Mouse (Mus musculus) ovary, postnatal 10 days (tissue): ENCODE measurements around the gene Unc5b.
A peak's percentile ranks its signal among the peaks of the same experiment; 100 is the strongest.
"Not testable (repeated sequence)": the region's sequence is repeated elsewhere in the genome, so short reads cannot be mapped to it uniquely, and the experiment has no call there.

Experiments used
- DNase-seq: peaks from one replicate; pipeline ENCODE4 v3.0.0; 2022; ENCODE audit warnings: low spot score

Unc5b gene

DNA sequence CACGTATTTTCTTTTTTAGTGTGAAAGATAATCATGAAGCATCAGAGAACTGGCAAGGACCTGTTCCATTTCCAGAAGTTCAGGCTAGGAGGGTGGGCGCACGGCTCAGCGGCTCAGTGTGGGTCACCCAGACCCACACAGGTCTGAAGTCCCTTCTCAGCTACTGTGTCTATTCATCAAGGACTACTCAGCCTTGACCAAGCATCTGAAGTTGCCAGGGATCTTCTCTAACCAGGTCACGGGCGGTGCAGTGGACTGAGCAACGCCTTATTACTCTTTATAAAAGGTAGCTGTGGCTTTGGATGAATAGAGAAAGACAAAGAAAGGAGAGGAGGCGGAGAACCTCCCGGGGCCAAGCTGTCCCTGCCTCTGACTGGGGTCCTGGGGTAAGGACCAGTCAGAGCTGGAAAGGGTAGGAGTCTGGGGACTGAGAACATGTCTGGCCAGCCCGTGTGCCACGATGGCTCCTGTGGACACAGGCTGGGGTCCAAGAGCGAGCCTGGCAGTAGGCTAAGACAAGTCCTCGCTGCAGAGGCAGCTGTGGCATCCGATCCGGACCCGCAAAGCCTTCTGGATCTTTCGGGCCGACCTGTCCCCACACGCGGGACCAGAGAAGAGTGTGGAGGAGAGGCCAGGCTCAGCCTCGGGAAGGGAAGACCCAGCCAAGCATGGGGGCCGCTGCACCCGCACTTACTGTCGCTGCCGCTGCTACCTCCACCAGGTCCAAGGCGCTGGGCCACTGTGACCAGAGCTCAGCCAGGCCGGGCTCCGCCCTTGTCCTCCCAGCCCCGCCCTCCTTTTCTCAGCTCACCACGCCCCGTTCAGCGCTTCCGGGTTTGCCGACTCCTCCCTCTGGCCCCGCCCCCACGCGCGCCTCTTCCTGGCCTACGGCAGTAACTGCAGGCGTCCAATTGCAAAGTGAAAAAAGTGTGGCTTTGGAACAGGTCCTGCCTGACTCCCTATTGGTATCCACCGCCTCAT lies 79.1 kb downstream of the Unc5b start, which contains the start of gene Slc29a3:
Slc29a3 (minus strand) TSS at position 755 of the 981 bp plus-strand sequence.
- DNase-seq: peak; percentile 91

DNA sequence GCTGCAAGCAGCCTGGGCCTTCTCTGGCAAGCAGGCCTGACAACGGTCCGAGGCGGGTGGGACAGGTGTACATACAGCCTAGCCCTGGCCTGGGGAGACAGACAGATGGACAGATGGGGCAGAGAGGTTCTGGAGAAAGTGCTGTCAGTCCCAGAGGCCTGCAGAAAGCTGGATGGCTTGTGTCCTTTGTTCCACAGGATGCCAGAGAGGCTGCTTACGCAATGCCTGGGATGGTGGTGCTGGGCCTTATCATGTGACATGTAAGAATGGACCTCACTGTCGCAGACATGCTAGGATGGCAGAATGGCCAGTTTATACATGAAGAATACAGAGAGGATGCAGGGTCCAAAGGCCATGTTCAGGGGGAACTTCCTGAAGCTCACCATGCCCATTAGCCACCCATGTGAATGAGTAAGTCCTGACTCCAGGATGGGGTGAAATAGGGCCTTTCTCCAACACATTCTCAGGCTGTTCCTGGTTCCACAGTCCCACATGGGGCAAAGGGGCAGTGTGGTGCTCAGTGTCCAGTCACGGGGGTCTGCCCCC lies 83.6 kb downstream of the Unc5b start:
- no peak for DNase-seq

DNA sequence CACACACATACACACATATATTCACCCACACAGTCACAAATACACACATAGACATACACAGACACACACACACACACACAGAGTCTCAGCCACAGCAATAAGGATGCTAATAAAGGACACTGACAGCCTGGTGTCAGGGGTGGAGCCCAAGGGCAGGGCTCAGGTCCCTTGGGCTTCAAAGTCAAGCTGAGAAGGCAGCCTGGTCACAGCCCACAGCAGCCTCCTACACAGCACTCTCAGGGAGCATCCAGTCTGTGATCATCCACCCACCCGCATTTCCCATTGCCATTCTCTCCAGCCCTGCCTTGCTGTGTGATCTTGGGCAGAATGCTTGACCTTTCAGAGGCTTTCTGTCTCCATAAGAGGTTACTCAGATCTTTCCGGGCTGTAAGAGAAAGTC lies 84.9 kb downstream of the Unc5b start:
- no peak for DNase-seq

DNA sequence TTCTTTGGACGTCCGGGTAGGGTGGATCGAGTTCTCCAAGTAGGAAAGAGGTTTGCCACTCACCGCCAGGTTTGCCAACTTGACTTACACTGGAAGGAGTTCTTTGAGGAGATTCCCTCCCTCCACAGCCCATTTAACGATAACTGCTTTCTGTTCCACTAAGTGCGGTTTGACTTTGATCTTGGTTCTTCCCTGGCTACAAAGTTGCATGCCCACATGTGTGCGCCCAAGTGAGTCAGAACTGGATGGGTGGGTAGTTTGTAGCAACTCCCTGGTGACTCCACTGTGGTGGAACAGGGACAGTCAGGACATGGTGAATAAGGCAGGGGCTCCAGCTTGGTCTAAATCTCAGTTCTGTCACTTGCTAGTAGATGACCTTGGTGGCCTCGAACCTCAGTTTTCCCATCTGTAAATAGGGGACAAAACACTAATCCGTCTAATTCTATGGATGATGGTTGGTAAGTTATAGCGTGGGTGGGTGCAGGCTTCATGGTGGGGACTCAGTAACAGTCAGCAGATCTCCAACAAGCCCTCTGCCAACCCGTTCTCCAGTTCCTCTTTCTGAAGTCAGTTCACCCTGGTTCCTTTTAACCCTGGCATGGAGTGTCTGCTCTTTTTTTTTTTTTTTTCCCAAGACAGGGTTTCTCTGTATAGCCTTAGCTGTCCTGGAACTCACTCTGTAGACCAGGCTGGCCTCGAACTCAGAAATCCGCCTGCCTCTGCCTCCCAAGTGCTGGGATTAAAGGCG lies 86.7 kb downstream of the Unc5b start:
- no peak for DNase-seq

DNA sequence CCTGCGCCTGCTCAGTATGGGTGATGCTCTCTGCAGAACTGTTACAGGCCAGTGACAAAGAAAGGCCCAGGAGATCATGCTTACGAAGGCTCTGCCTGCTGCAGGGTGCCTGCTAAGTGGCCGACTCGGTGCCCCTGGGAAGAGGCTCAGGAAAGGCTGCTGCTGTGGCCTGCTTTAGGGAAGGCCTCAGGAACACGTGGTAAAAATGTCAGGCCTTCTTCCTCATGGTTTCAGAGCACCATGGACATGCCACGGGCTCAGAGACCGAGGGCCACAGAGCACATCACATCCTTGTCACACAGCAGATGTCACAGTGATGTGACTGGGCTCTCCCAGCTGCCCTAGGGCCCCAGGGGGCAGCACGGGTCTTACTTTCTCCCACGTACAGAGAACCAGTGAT lies 87.7 kb downstream of the Unc5b start:
- DNase-seq: no peak

DNA sequence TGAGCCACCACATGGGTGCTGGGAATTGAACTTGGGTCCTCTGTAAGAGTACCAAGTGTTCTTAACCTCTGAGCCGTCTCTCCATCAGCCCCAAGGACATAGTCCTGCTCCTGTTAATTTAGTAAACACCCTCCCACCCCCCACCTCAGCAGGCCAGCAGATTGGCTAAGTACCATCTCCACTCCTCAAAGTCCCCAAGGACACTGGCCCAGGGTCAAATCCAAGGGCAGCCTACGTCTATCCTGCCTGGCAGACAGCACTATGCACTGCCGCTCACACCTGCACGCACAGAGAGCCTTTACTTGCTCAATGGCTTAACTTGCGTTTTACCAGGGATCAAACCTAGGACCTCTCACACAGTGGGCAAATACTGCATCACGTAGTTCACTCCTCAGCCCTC lies 88.4 kb downstream of the Unc5b start:
- no peak for DNase-seq

DNA sequence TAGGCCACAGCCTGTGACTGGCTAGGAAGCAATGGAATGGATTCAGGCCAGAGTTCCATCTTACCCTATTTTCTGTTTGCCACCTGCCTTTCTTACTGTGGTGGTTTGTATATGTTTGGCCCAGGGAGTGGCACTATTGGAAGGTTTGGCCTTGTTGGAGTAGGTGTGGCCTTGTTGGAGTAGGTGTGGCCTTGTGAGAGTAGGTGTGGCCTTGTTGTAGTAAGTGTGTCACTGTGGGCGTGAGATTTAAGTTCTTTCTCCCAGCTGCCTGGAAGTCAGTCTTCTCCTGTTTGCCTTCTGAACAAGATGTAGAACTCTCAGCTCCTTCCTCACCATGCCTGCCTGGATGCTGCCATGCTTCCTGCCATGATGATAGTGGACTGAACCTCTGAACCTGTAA lies 89.1 kb downstream of the Unc5b start:
- not testable (repeated sequence) for DNase-seq

DNA sequence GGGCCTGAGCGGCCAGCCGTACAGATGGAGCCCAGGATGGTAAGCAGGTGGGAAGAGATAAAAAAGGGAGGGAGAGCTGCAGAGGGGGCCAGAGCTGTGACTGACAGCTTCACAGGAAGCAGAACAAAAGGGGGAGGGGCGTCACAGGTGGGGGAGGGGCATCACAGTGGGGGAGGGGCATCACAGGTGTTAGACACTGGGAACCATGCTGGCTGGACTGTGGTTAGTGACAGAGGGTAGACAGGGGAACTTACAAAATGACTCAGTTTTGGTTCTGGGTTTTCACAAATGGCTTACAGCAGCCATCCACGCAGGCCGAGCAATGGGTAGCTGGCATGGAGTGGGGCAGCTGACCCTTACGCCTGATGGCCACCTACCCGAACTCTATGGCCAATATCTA lies 89.9 kb downstream of the Unc5b start:
- DNase-seq: no peak

DNA sequence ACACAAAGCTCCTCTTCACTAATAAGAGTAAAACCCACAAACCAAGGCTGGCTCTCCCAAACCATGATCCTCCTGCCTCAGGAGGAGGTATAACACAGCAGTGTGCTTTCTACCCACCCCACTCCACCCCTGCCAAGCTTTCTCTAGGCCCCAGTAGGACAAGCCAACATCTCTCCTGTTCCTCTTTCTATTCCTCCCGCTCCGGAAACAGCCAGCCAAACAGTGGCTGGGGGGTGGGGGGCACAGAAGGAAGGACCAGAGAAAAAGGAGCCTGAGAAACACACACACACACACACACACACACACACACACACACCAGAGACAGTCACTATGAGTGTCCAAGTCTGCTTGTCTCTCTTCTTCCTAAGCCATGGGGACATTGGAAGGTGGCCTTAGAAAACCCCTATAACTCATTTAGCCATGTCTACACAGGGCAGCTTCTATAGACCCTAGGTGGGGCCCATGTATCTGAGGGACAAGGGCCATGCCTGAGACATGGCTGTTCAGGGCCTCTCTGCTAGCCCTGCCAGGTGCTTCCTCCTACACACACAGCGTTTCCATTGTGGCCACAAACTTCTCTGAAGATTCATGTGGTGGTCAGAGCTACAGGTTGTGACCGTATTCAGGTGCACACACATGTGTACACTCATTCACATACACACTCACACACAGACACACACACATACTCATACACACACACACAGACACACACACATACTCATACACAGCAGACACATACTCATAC lies 91.6 kb downstream of the Unc5b start:
- DNase-seq: no peak

DNA sequence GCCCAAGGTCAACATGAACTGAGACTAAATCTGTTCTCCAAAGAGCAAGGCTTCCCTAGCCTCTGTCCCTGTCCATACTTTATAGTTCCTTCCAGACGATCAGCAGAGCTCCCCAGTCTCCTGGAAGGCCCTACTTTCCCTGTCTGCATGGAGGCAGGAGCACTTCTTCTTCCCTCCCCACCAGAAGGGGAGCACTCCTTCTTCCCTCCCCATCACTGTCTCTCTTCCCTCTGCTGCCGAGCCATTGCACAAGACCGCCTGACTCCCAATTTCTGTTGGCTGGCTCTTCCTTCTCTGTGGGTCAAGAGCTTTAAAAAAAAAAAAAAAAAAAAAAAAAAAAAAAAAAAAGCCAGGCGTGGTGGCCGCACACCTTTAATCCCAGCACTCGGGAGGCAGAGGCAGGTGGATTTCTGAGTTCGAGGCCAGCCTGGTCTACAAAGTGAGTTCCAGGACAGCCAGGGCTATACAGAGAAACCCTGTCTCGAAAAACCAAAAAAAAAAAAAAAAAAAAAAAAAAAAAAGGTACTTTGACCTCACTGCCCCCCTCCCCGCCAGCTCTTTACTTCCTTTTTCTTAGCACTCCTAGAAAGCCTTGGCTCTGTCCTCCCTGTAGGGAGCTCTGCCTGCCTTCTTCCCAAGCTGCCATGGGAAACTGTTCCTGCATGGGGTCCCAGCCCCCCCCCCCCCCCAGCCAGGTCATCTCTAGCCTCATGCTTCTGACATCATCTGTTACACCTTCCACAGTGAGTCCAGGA lies 93.3 kb downstream of the Unc5b start:
- DNase-seq: no peak

DNA sequence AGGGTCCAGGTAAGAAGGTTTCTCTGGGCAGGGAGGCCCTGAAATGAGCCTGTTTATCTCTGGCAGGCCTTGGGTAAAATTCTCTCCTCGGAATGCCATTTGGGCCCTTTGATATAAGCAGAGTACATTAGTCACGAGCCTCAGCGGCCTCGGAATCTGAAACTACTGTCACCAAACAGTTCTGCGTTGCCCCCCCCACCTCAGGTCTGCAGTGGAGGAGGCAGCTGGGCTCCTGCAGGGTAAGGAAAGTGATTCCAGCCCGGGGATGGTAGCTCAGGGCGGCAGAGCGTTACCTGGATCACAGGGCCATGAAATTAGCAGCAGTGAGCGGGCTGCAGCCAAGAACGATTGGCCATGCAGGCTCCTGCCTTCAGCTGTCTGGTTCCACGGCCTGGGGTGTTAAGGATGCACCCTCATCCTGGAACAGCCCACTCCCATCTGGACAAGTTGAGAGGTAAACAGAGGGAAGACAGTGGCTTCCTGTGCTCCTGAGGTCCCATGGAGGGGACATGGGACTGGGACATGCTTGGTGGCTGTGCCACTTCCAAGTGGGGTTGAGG lies 94.1 kb downstream of the Unc5b start:
- DNase-seq: no peak

DNA sequence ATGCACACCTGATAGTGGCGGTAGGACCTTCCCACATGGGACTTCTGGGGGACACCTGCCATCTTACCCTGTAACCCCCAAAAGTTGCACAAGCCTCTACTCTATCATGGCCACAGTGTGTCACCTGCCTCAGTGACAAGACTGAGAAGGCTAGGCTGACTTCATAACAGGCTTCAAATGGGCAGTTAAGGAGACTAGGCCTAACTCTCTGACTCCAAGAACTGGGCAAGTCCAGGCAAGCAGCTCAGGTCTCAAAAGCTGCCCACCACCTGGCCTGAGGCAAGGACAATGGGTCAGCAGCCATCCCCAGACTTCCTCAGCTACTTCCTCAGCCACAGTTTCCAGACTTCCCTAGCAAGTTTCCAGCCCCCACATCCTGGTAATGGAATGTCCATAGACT lies 95.6 kb downstream of the Unc5b start:
- DNase-seq: no peak

DNA sequence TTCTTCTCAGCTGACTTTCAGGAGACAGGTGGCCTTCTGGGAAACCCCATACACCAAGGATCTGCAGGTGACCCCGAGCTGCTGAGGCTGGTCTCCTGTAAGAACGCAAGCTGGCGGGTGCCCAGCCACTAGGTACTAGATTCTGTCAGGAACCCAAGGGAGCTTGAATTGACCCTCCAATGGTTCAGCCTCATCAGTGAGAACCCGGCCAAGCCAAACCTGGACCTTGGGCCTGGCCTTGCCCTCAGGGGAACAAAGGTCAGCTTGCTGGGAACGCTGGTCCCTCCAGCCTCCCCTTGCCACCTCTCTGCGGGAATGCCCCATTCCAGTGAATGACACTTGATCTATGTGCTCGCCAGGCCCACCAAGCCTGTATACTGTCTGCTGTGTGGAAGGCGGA lies 97.9 kb downstream of the Unc5b start:
- no peak for DNase-seq

DNA sequence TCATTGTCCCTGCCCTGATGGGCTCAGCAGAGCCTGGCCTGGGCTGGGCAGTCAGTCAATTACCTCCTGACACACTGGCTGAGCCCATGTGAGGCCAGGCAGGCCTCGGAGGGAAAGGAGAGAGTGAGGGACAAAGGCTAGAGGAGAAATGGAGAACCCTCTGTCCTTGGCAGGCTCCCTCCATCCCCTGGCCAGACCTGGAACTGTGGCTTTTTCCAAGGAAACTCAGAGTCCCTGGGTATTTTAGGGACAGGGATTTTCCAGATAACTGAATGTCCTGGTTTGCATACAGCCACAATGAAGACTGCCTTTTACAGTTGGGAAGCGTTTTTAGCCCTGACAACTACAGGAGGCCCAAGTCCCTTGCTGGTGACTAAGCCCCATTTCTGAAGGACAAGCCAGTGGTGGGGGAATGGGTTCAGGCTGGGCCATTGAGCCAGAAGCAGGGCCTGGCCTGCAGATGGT lies 99.0 kb downstream of the Unc5b start:
- DNase-seq: no peak

DNA sequence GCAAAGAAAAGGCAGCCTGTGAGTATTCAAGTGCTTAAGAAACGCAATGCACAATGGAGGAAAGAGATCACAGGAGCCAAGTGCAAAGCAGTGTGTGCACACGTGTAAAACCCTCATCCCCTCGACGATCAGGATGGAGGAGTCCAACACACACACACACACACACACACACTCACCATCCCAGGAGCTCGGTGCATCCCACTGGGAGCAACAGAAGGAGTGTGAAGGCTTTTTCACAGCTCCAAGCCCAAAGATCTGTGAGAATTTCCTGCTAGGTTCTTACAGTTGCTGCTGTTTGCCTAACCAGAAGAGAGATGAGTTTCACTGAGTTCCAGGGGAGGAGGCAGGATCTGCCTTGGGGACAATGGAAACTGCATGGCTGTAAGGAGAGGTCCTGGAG lies 99.6 kb downstream of the Unc5b start:
- no peak for DNase-seq

DNA sequence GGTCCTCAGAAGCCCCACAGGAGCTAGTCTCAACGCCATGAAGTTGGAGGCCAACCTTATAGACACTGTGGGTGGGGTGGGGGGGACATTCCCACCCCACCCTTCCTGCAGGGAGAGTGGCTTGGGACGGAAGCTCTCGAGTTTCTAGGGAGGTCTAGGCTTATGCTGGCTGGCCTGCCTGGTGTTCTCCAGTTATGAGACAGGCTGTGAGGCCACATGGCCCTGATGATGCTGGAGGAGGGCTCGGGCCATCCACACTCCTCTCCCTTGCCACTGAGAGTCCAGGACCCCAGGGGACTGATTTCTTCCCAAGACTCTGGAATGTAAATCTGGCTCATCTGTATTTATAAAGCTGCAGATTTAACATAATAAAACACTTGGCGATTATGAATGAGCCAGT lies 104.1 kb downstream of the Unc5b start:
- no peak for DNase-seq

DNA sequence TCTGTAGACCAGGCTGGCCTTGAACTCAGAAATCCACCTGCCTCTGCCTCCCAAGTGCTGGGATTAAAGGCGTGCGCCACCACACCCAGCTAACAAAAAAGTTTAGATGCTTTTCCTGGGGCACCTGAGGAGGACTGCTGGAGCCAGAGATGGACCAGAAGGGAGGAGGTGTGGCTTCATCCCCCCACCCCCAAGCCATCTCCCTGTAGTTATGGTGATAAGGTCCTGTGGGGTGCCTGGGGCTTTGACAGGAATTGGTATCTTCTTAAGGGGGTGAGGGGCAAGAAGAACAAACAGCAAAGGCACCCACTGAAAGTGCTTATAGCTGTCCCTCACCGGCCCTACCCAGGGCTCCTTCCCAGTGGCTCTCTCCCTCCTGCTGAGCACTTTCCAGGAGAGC lies 104.5 kb downstream of the Unc5b start:
- no peak for DNase-seq

DNA sequence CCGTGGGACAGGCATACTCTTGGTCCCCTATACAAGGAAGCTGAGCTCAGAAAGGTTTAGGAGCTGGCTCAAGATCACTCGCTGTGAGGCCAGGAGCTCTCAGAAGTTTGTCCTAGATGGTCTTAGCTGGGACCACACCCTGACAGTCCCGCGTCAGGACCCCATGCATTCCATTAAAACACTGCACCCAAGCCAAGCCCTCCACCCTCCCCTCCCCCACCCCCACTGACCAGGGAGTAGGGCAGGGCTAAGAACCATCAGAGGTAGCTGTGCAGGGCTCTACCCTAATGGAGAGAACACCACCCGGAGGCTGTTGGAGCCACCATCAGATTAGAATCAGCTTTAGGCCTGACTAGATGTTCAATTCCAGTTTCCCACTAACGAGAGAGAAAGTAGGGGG lies 106.9 kb downstream of the Unc5b start:
- DNase-seq: no peak

DNA sequence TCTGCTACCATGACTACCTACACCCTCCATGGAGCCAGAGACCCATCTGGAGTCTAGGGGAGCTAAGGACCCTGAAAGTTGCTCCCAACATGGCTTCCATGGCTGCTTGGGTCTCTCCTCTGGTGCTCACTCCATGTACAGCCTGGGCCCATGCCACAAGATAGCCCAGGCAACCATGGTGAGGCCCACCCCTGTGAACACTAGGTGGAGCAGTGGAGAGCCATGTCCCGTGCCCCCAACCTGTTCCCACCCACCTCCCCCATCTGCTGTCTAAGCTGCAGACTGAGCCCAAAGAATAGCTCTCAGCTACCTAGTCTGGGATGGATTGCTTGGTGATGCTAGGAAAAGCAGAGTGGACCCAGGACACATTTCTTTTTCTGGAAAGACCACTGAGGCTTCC lies 108.0 kb downstream of the Unc5b start:
- no peak for DNase-seq

DNA sequence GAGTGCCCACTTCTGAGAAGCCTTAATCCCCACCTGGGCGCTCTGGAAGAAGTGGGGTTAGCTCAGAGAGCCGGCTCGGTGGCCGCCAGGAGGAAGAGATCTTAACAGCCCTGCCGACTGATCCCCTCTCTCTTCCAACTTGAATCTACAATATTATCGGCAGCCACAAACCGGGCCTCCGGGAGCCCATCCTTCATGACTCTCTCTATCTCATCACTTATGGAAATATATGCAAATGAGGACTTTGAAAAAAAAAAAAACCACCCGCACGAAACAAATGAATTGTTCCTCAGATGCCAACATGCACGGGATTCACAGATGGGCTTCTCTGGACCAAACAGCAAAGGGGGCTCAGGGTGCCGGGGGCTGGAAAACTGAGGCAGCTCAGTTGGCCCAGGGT lies 109.7 kb downstream of the Unc5b start:
- DNase-seq: no peak

DNA sequence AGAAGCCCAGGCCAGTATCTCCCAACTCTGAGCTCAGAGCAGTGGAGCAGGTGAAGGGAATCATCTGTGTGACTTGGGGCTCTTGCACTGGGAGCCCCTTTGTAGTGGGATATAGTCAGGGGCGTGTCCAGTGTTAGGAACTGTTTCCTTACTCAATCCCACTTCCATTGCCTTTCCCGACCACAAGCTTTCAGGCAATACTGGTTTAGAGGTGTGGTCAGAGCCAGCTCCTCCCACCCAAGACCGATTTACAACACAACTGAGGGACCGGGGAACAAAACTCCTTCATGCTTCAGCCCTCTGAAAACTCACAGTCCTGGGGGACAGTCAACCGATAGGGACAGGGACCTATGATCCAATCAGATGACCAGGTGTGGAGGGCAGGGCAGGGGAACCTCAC lies 110.9 kb downstream of the Unc5b start:
- no peak for DNase-seq
